Mouse (Mus musculus) midbrain, embryonic 14.5 days (tissue): ENCODE measurements around the gene Ubc. TPM values are rescaled to one million over a fixed set of nuclear protein-coding genes. Genes with fewer than 3 reads are reported as not detected.
"Not testable (repeated sequence)": the region's sequence is repeated elsewhere in the genome, so short reads cannot be mapped to it uniquely, and the experiment has no call there.

Source experiments
- ATAC-seq: fragments of 200-750 bp; cut with Nextera tagmentation; 2 replicates; pipeline ENCODE4 v1.8.0; 2017; ENCODE audit warnings: moderate number of reproducible peaks, moderate library complexity; ENCODE audit not compliant: low FRiP score, low TSS enrichment
- DNase-seq: peaks from one replicate; pipeline ENCODE4 v3.0.0-alpha.2; 2015
- H3K27ac ChIP-seq: fragments of 300-500 bp; sonication (generic); replicated peaks from 2 replicates; pipeline ENCODE4 v1.5.1; 2014; ENCODE audit warnings: mild to moderate bottlenecking, low read depth, low read length, moderate library complexity
- H3K27me3 ChIP-seq: fragments of 300-500 bp; sonication (generic); 2 replicates; pipeline ENCODE4 v1.6.1; 2014; ENCODE audit warnings: low read length, control low read depth, mixed read lengths; ENCODE audit not compliant: control insufficient read depth, insufficient read depth
- H3K36me3 ChIP-seq: fragments of 300-500 bp; sonication (generic); 2 replicates; pipeline ENCODE4 v1.6.1; 2014; ENCODE audit warnings: low read length, control low read depth; ENCODE audit not compliant: control insufficient read depth, insufficient read depth
- H3K4me1 ChIP-seq: fragments of 300-500 bp; sonication (generic); 2 replicates; pipeline ENCODE4 v1.6.1; 2014; ENCODE audit warnings: mild to moderate bottlenecking, antibody characterized with exemption, low read length, control low read depth; ENCODE audit not compliant: control insufficient read depth, insufficient read depth
- H3K4me2 ChIP-seq: fragments of 300-500 bp; sonication (generic); 2 replicates; pipeline ENCODE4 v1.6.1; 2014; ENCODE audit warnings: mild to moderate bottlenecking, low read length, moderate library complexity
- H3K4me3 ChIP-seq: fragments of 300-500 bp; sonication (generic); replicated peaks from 2 replicates; pipeline ENCODE4 v1.5.1; 2014; ENCODE audit warnings: low read depth, low read length
- H3K9ac ChIP-seq: fragments of 300-500 bp; sonication (generic); replicated peaks from 2 replicates; pipeline ENCODE4 v1.6.1; 2014; ENCODE audit warnings: mild to moderate bottlenecking, low read length, moderate library complexity
- H3K9me3 ChIP-seq: fragments of 300-500 bp; sonication (generic); 2 replicates; pipeline ENCODE4 v1.6.1; 2016; ENCODE audit warnings: low read length, control low read depth, mixed read lengths; ENCODE audit not compliant: control insufficient read depth
- WGBS: fragments of 180-500 bp; shearing (Covaris S2); extraction: QIAGEN DNeasy Blood & Tissue Kit; methylation state at CpG from one replicate; pipeline ENCODE4 v1.1.7; 2014; 5-methylcytosine and 5-hydroxymethylcytosine counted together
- polyA plus RNA-seq: library from polyadenylated mRNA; unstranded; fragments of >200 nt; fragmentation: Nextera tagmentation; extraction: Ambion mirVana; gene quantifications from 2 replicates; pipeline ENCODE4 v1.2.1, GENCODE M21; 2014

The Ubc gene
- polyA plus RNA-seq, 1 experiment from 2014 or later, result 1,332 TPM

DNA sequence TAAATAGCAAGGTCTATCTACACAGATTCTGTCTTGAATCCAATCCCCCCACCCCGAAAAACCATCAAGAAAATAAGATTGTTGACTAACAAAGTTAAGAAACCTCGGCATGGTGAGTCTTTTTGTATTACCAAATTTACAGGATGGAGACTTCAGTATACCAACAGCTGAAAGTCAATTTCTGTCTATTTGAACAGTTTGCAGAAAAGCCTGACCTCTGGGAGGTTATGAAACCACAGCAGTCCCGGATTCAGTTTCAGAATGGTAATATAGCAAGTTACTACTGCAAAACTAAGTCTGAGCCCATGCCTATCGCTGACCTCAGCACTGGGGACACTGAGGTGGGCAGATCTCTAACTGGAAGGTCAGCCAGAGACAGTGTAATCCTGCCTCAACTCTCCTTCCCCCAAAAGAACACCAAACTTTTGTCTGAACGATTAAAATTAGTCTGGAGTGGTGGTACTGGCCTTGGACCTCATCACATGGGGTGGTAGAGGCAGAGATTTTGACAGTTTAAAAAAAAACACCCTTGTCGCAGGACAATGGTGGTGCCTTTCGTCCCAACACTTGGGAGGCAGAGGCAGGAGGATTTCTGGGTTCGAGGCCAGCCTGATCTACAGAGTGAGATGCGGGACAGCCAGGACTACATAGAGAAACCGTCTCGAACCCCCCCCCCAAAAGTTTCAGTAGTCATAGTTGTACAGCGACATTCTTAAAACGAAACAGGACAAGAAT is 1.5 kb downstream of the Ubc start:
- ATAC-seq (no peak), DNase-seq (no peak)
- Histone ChIP-seq H3K4me1 (peaks cover 37% of the 10 kb centered on the region), H3K4me3 (peak overlapping the region; percentile 100), H3K9ac (peak overlapping the region; percentile 98), H3K27ac (no peak overlapping the region), H3K36me3 (peaks cover 21% of the 10 kb centered on the region), H3K9me3 (no peaks in the 10 kb centered on the region), H3K27me3 (no peaks in the 10 kb centered on the region), H3K4me2 (peak overlapping the region; percentile 100)
- 29% methylated on average over 13 of the region's 13 CpGs for WGBS

DNA sequence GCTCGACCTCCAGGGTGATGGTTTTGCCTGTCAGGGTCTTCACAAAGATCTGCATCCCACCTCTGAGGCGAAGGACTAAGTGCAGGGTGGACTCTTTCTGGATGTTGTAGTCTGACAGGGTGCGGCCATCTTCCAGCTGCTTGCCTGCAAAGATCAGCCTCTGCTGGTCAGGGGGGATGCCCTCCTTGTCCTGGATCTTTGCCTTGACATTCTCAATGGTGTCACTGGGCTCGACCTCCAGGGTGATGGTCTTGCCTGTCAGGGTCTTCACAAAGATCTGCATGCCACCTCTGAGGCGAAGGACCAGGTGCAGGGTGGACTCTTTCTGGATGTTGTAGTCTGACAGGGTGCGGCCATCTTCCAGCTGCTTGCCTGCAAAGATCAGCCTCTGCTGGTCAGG is 2.7 kb downstream of the Ubc start:
- DNase-seq, H3K27ac ChIP-seq, H3K9me3 ChIP-seq, H3K4me3 ChIP-seq, H3K4me2 ChIP-seq, H3K9ac ChIP-seq, ATAC-seq, H3K27me3 ChIP-seq: not testable (repeated sequence)
- peaks cover 29% of the 10 kb centered on the region for H3K4me1 ChIP-seq
- peaks cover 21% of the 10 kb centered on the region for H3K36me3 ChIP-seq
- WGBS, result 89% methylated on average over 5 of the region's 6 CpGs

- Histone ChIP-seq H3K4me2 (peak overlapping the region; percentile 20), H3K27me3 (no peaks in the 10 kb centered on the region), H3K4me1 (peaks cover 27% of the 10 kb centered on the region), H3K27ac (no peak overlapping the region), H3K9me3 (no peaks in the 10 kb centered on the region), H3K36me3 (peaks cover 21% of the 10 kb centered on the region), H3K9ac (no peak overlapping the region), H3K4me3 (no peak overlapping the region)
- 73% methylated on average over 8 of the region's 8 CpGs for WGBS
- ATAC-seq, result no peak
- no peak for DNase-seq
These were observed 4.6 kb downstream of the Ubc start for GRCm38 (mm10) chr5:125385215-125385940.

DNA sequence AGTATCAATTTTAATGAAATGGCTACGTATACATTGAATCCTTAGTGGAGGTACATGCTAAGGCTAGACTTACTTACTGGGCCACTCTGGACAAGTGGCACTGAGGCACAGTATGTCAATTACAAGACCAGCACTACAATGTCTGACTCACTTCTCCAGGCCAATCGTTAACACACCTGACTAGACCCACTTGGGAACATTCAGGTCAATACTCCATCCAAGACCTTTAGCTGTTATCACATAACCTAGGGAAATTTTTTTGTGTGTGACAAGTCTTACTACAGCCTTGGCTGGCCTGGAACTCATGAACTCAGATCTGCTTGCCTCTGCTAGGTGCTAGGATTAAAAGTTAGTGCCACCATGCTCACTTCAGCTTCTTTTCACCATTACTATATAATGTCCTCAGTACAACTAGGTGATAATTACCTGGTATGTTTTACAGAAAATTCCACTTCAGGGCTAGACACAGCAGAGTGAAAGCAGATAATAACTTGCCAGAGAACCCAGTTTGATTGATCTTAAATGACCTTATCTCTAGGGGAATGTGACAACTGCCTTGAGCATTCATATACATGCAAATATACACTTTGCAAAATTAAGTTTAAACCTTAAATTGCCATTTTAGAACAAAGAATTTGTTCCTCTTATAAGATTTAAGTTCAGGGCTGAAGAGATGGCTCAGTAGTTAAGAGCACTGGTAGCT is 5.3 kb downstream of the Ubc start:
- 82% methylated on average over 2 of the region's 2 CpGs for WGBS
- peaks cover 24% of the 10 kb centered on the region for H3K4me1 ChIP-seq
- H3K27me3 ChIP-seq, result no peaks in the 10 kb centered on the region
- 0 out of 2 replicates have a peak overlapping the region, but pooled peaks have one; percentile 13 for H3K4me2 ChIP-seq
- H3K9me3 ChIP-seq, result no peaks in the 10 kb centered on the region
- peaks cover 21% of the 10 kb centered on the region for H3K36me3 ChIP-seq
- no peak overlapping the region for H3K4me3 ChIP-seq
- no peak for ATAC-seq
- H3K9ac ChIP-seq, result no peak overlapping the region
- no peak for DNase-seq
- no peak overlapping the region for H3K27ac ChIP-seq

- 75% methylated on average over 3 of the region's 3 CpGs for WGBS
- H3K4me2 ChIP-seq, result no peak overlapping the region
These were observed 6.2 kb downstream of the Ubc start for GRCm38 (mm10) chr5:125383637-125384420.

DNA sequence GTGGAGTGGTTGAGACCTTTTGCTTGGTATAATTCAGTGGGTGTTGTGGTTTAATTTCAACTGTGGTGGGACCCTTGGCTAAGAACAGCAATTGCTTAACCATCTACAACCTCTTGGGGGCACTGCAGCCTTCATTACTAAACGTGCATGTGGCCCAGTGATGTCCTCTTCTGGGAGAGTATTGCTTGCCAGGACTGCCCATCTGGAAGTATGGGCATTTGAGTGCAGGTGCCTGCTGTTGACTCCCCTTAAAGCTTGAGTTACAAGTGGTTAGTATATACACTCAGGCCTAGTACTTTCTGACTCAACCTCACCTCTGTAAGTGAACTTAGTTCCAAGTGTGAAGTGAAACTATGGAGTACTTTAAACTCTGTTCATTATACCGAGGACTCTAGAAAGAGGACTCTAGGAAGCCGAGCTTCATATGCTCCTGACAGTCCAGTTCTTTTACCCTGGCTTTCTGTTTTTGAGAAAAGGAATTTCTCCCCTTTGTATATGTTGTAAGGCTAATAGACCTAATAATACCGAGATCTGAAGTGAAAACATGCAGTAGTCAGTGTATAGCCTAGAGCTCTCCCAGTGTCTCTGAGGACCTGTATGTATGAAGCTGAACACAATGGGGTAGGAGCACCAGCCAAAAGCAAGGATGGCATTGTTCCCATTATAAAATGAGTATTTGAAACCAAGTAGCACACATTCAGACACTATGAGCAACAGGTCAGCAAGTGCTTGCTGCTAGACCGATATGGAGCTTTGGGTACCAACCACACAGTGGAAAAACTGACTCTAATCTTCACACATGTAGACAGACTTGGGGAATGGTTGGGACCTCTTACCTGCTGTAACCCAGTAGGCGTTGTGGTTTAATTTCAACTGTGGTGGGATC is 7.1 kb downstream of the Ubc start:
- Histone ChIP-seq H3K4me1 (peaks cover 15% of the 10 kb centered on the region), H3K4me3 (no peak overlapping the region), H3K27ac (no peak overlapping the region), H3K4me2 (no peak overlapping the region), H3K36me3 (peaks cover 21% of the 10 kb centered on the region), H3K27me3 (no peaks in the 10 kb centered on the region), H3K9me3 (no peaks in the 10 kb centered on the region), H3K9ac (no peak overlapping the region)
- ATAC-seq, result peak; percentile 43; the same call in 1 of the 2 replicates
- 44% methylated on average over 6 of the region's 6 CpGs for WGBS
- DNase-seq, result peak; percentile 82

More at GRCm38 (mm10) chr5:125383637-125384420, 6.2 kb downstream of the Ubc start:
- Histone ChIP-seq H3K9ac (no peak overlapping the region), H3K9me3 (no peaks in the 10 kb centered on the region), H3K27me3 (no peaks in the 10 kb centered on the region), H3K27ac (no peak overlapping the region), H3K36me3 (peaks cover 21% of the 10 kb centered on the region), H3K4me1 (peaks cover 24% of the 10 kb centered on the region), H3K4me3 (no peak overlapping the region)
- DNase-seq (no peak), ATAC-seq (no peak)

GRCm38 (mm10) chr5:125381954-125382672 is 7.9 kb downstream of the Ubc start:
- Histone ChIP-seq H3K4me2 (no peak overlapping the region), H3K9me3 (no peaks in the 10 kb centered on the region), H3K4me1 (peaks cover 15% of the 10 kb centered on the region), H3K27ac (no peak overlapping the region), H3K27me3 (no peaks in the 10 kb centered on the region), H3K9ac (no peak overlapping the region), H3K4me3 (no peak overlapping the region), H3K36me3 (peaks cover 21% of the 10 kb centered on the region)
- 83% methylated on average over 5 of the region's 5 CpGs for WGBS
- no peak; the same call in 1 of the 2 replicates for ATAC-seq
- DNase-seq, result no peak
